Mouse (Mus musculus): ENCODE results near the gene Map2k2. TPM values are rescaled to one million over a fixed set of nuclear protein-coding genes. Genes with fewer than 3 reads are reported as not detected.
A peak's percentile ranks its signal among the peaks of the same experiment; 100 is the strongest.
"Not testable (repeated sequence)": the region's sequence is repeated elsewhere in the genome, so short reads cannot be mapped to it uniquely, and the experiment has no call there.

Gene Map2k2
- total RNA-seq (2021) = 100 to 1,000 TPM; 127 to 130 TPM

- peak; percentile 93 to 99 for DNase-seq (ENCODE audit: extremely low spot score in 1 of 2, low spot score in 2 of 2)
- intact Hi-C loops (cut with DNase I) = no loop called here
Observed at GRCm38 (mm10) chr10:81105565-81106112, at the start of gene Map2k2. TSS of gene Map2k2 (plus strand) at chr10:81105915.

- no peak for DNase-seq (ENCODE audit: extremely low spot score in 1 of 2, low spot score in 2 of 2)
- intact Hi-C loops (cut with DNase I) = no loop called here
Observed at GRCm38 (mm10) chr10:81057406-81058130, 48.1 kb upstream of the Map2k2 start.

GRCm38 (mm10) chr10:81058896-81059295, 46.8 kb upstream of the Map2k2 start:
- intact Hi-C loops (cut with DNase I) = no loop called here
- DNase-seq (ENCODE audit: extremely low spot score in 1 of 2, low spot score in 2 of 2) = no peak

GRCm38 (mm10) chr10:81059603-81060543, 45.8 kb upstream of the Map2k2 start, which contains the start of gene Sgta:
TSS of gene Sgta (minus strand) at chr10:81060181.
- DNase-seq (ENCODE audit: extremely low spot score in 1 of 2, low spot score in 2 of 2) = peak; percentile 98 to 100
- intact Hi-C loops (cut with DNase I) = no loop called here

- DNase-seq (ENCODE audit: extremely low spot score in 1 of 2, low spot score in 2 of 2) = no peak
- intact Hi-C loops (cut with DNase I) = no loop called here
Observed at GRCm38 (mm10) chr10:81062710-81063109, 43.0 kb upstream of the Map2k2 start.

- intact Hi-C loops (cut with DNase I); DNase-seq (ENCODE audit: extremely low spot score in 1 of 2, low spot score in 2 of 2): not testable (repeated sequence)
Observed at GRCm38 (mm10) chr10:81064519-81064918, 41.2 kb upstream of the Map2k2 start.

- no peak for DNase-seq (ENCODE audit: extremely low spot score in 1 of 2, low spot score in 2 of 2)
- intact Hi-C loops (cut with DNase I) = no loop called here
Observed at GRCm38 (mm10) chr10:81068706-81069105, 37.0 kb upstream of the Map2k2 start.

GRCm38 (mm10) chr10:81069836-81070235, 35.9 kb upstream of the Map2k2 start, which contains the start of gene Thop1:
TSS of gene Thop1 (plus strand) at chr10:81070035.
- peak; percentile 98 to 99 for DNase-seq (ENCODE audit: extremely low spot score in 1 of 2, low spot score in 2 of 2)
- intact Hi-C loops (cut with DNase I) = no loop called here

- no peak for DNase-seq (ENCODE audit: extremely low spot score in 1 of 2, low spot score in 2 of 2)
- intact Hi-C loops (cut with DNase I) = no loop called here
Observed at GRCm38 (mm10) chr10:81072290-81072689, 33.4 kb upstream of the Map2k2 start.

- intact Hi-C loops (cut with DNase I) = no loop called here
- no peak for DNase-seq (ENCODE audit: extremely low spot score in 1 of 2, low spot score in 2 of 2)
Observed at GRCm38 (mm10) chr10:81073464-81073863, 32.3 kb upstream of the Map2k2 start.

- DNase-seq (ENCODE audit: extremely low spot score in 1 of 2, low spot score in 2 of 2) = no peak
- intact Hi-C loops (cut with DNase I) = no loop called here
Observed at GRCm38 (mm10) chr10:81075734-81076133, 30.0 kb upstream of the Map2k2 start.

GRCm38 (mm10) chr10:81076356-81076755, 29.4 kb upstream of the Map2k2 start:
- no peak for DNase-seq (ENCODE audit: extremely low spot score in 1 of 2, low spot score in 2 of 2)
- intact Hi-C loops (cut with DNase I) = no loop called here

GRCm38 (mm10) chr10:81077916-81078315, 27.8 kb upstream of the Map2k2 start:
- intact Hi-C loops (cut with DNase I) = no loop called here
- DNase-seq (ENCODE audit: extremely low spot score in 1 of 2, low spot score in 2 of 2) = no peak

GRCm38 (mm10) chr10:81080008-81080655, 25.6 kb upstream of the Map2k2 start:
- DNase-seq (ENCODE audit: extremely low spot score in 1 of 2, low spot score in 2 of 2) = no peak
- intact Hi-C loops (cut with DNase I) = loop anchor here (5.0 kb wide), 1 partner anchor 83 kb away; no protein-coding TSS in a partner anchor

- DNase-seq (ENCODE audit: extremely low spot score in 1 of 2, low spot score in 2 of 2) = peak; percentile 61 to 70
- intact Hi-C loops (cut with DNase I) = loop anchor here (5.0 kb wide), 1 partner anchor 85 kb away; no protein-coding TSS in a partner anchor
Observed at GRCm38 (mm10) chr10:81082168-81082960, 23.4 kb upstream of the Map2k2 start.

GRCm38 (mm10) chr10:81087021-81087420, 18.7 kb upstream of the Map2k2 start:
- intact Hi-C loops (cut with DNase I) = no loop called here
- no peak for DNase-seq (ENCODE audit: extremely low spot score in 1 of 2, low spot score in 2 of 2)

GRCm38 (mm10) chr10:81089216-81089615, 16.5 kb upstream of the Map2k2 start:
- DNase-seq (ENCODE audit: extremely low spot score in 1 of 2, low spot score in 2 of 2) = peak; percentile 56 to 65
- intact Hi-C loops (cut with DNase I) = no loop called here

GRCm38 (mm10) chr10:81090621-81091020, 15.1 kb upstream of the Map2k2 start:
- DNase-seq (ENCODE audit: extremely low spot score in 1 of 2, low spot score in 2 of 2) = no peak
- intact Hi-C loops (cut with DNase I) = no loop called here

All from left cerebral cortex, postnatal 10 days (tissue).